1 mouse cellular context compared by ENCODE assay signal in the genomic region with DNA sequence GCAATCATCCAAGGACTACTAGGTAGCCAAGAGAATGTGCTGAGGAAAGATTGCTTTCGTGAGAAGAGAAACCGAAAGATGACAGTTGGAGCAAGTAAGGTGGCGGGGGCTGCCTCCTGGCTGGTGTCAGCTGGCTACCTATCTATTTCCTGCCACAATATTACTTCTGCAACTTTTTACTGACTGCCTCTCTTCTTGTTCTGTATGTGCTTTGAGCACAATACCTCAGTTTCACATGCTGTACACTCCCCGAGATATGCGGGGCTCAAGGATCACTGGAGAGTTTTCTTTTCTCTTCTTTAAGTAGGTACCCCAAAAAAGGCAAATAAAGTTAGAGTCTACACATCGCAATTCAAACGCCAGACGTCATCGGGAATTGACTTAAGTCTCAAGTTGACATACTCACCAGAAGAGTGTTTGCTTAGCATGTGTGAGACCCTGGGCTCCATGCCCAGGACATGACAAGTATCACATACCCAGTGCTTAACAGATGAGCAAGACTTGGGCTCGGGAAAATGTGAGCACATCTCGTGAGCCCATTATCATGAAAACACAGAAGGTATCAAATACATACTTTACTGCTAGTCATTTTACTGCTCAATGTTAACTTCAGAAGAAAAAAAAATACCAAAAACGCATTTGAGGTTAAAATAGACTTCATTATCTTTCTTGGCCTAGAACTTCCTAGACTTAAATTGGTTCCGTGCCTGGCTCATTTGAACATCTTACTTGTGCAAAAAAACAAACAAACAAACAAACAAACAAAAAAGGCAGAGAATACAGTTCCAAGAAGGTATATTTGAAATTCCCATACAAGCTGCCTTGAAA.
TF ChIP-seq lines count a peak whose summit lies in the region.

No protein-coding gene starts in this region.

TF ChIP-seq in CH12.LX, 34 proteins besides CTCF, POLR2A, EP300 and RAD21 (continued from another document):
- TF ChIP-seq JUN (IDR thresholded peaks at IDR 0.05; ENCODE audit: insufficient read depth, low read depth, low read length) (no peak), NELFE (IDR thresholded peaks at IDR 0.05; ENCODE audit: low read depth, low read length) (no peak)
